Mouse (Mus musculus) 3T3-L1 (cell line): ENCODE results near the gene Mllt6.
"Not testable (repeated sequence)": the region's sequence is repeated elsewhere in the genome, so short reads cannot be mapped to it uniquely, and the experiment has no call there.

Experiments used
- DNase-seq: peaks from one replicate; pipeline ENCODE4 v3.0.0-alpha.2; 2015; ENCODE audit warnings: low read depth, low spot score

Gene Mllt6

DNA sequence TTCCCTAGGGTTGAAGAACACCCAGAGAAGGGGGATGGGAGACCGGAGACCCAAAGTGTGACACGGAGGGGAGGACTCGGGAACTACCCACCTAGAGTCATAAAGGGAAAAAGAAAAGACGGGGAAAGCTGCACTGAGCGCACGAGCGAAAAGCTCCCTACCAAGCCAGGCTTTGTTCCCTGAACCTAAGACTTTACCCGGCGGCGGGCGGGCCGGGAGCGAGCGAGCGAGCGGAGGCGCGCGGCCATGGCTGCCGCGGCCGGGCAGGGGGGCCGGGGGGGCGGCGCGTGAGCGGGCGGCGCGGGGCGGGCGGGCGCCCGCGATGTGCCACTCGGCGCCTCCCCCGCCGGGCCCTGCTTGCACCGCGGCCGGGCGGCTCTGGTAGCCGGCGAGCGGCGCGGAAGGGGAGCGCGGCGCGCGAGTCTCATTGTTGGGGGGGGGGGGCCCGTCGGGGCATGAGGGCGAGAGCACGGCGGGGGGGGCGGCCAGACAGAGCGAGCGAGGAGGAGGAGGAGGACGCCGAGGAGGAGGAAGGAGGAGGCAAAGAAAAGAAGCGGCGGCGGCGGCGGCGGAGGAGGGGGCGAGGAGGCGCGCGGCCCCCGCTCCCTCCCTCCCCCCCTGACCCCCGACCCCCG lies at the start of gene Mllt6:
Gene Mllt6, plus strand, starts transcription at position 522 of the 635 bp plus-strand sequence.
- peak; percentile 77 for DNase-seq

DNA sequence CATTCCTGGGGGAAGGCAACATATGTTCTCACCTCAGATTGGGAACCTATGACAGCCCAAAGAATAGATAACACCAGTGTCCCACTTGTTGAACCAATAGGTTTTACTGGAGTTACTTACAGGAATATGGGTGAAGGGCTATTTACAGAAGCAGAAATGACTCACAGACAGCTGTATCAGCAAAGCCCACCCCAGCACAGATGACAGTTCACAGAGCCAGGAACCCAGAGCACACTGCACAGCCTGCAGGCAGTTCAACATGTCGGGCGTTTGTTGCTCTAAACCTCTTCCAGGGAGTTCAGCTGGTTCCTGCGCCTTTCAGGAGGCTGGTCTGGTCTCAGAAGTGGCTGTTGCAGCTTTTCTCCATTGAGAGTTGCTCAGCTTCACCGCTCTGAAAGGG lies 47.9 kb upstream of the Mllt6 start:
- DNase-seq = no peak

DNA sequence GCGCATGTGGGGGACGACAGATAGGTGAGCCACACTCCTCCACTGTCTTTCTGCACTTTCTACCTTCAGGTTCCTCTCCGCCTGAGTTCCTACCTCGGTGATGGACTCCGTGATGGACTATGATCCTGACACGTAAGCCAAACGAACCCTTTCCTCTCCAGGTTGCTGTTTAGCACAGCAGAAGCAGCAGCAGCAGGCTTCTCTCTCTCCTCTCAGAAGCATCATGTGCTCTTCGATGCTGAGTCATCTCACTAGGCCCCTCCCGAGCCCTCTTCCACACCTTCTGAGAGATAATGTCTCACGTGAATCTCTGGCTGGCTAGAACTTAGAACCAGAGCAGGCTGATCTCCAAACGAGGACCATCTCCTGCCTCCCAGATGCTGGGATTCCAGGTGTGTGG lies 44.8 kb upstream of the Mllt6 start:
- DNase-seq = peak; percentile 17

DNA sequence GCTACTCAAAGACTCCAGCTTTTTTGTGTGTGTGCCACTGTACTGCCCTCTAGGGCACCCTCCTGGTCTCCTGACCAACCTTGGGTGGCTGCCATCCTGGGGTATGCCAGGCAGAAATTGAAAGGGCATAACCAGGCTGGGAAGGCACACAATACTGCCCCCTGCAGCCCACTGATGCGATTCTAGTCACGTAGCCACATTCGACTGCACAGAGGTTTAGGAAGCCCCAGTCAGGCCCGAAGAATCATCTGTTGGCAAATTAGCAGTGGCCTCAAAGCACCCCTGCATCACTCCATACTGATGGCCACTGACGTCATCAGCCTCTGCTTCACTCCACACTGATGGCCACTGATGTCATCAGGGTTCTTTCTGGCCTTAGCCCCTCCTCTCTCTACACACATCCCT lies 43.8 kb upstream of the Mllt6 start:
- DNase-seq = peak; percentile 43

DNA sequence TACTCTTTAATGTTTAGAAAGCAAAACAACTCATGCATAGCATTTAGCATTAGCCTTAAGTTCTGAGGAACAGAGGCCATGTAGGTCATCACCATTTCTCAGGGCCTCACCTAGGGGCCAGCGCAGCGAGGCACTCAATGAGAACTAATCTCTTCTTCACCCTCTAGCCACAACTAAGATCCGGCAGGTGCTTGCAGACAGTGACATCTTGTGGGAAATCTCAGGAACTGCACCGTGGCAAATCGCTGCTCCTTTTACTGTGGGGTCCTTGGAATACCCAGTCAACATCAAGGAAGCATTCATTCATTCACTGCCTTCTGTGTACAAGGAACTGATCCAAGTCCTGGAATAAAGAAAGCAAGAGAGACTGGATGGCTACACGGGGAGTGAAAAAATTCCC lies 40.8 kb upstream of the Mllt6 start:
- DNase-seq = peak; percentile 79

DNA sequence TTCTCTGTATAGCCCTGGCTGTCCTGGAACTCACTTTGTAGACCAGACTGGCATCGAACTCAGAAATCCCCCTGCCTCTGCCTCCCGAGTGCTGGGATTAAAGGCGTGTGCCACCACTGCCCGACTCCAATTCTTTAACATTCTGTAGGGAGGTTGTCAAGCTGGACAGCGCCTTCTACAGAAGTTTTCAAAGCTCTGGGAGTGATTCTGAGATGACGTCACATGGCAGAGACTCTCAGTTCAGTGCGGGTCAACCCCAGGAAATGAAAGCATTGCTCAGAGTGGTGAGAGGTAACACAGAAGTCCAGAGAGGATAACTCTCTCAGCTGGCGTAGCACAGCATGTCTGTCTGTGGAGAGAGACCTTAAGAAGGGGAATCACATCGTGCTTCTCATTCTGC lies 40.0 kb upstream of the Mllt6 start:
- peak; percentile 74 for DNase-seq

DNA sequence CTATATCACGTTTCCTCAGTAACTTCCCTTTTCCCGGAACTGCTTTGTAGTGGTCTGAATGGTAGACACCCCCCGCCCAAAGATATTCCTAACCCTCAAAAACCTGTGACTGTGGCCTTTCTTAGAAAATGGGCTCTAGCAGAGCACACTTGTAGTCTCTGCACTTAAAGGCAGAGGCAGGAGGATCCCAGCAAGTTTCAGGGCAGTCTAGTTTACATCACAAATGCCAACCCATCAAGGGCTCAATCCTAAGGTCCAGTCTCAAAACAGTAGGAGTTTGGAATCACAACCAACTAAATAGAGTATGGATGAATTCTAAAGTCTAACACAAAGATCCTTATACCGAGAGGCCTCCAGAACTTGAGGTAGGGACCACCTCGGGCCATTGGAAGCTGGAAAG lies 37.7 kb upstream of the Mllt6 start:
- DNase-seq = no peak

DNA sequence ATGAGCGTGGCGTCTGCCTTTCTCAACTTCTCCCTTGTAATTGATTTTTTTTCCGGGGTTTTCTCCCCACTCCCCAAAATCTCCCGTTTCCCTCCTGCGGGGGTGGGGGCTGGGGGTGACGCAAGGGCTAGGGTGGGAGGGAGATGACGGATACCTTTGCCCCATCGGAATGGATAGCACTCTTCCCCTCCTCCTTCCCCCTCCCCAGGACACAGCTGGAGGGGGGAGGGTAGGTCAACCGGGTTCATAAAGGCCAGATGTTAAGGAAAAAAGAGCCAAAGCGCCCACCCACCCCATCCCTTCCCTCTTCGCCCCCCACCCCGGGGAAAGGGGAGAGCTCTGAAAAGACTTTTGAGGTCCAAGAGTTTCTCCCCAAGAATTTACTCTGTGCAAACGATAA lies 36.8 kb upstream of the Mllt6 start:
- DNase-seq = no peak

DNA sequence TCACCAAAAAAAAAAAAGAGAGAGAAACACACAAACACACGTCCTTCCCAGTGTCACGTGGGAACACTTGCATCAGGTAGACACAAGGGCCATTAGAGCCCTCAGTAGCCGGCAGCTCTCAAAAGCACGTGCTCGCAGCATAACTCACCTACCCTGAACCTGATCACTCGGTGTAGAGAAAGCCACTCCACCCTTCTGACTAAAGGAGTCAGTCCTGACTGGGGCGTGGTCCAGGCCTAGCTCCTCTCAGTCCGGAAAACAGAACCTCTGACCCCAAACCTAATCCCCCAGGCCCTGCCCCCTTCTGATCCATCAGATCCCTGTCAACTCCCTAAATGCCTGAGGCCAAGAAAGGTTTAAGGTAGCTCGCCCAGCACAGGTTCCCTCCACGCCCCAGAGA lies 36.4 kb upstream of the Mllt6 start:
- no peak for DNase-seq

DNA sequence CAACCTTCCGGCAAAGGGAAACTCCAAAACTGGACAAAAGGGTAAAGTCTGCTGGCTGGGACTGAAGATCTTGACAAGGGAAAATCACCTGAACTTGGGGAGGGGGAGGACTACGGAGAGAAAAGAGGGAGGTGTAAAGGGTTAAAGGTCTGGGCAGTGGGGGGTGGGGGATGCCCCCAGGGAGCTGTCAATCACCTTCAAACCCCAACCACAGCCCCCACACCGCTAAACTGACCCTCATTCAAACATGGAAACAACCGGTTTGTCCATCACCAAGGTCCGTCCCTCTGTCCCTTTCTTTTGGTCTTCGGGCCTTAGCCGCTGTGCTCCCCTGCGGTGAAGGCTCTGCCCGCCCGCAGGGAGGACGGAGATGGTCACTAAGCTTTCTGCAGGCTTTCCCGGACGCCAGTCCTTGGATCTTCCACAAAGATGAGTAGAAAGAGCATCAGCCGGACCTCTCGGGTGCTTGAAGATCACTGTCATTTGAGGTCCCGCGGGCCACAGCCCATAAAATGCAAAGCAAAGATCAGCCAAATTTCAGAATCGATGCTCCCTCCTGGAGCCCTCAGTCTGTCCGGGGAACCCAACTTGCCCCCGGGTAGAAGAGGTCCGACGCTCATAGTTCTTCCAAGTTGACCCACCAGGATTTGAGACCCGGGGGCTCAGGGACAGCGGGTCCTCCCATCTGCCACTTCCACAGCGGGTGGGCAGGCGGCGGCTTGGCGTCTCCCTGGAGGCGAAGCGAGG lies 35.5 kb upstream of the Mllt6 start:
- DNase-seq = no peak

DNA sequence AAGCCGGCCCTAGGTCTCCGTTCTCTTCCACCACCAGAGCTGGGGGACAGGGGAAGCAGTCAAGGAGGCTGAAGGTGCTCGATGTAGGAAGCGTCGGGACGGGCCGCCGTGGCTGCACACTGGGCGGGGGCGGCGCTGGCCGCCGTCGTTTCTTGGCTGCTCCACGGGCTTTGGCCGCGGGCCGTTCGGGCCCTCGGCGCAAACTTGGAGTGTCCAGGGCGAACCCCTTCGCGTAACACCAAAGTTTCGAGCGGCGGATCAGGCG lies 35.0 kb upstream of the Mllt6 start:
- DNase-seq = no peak

DNA sequence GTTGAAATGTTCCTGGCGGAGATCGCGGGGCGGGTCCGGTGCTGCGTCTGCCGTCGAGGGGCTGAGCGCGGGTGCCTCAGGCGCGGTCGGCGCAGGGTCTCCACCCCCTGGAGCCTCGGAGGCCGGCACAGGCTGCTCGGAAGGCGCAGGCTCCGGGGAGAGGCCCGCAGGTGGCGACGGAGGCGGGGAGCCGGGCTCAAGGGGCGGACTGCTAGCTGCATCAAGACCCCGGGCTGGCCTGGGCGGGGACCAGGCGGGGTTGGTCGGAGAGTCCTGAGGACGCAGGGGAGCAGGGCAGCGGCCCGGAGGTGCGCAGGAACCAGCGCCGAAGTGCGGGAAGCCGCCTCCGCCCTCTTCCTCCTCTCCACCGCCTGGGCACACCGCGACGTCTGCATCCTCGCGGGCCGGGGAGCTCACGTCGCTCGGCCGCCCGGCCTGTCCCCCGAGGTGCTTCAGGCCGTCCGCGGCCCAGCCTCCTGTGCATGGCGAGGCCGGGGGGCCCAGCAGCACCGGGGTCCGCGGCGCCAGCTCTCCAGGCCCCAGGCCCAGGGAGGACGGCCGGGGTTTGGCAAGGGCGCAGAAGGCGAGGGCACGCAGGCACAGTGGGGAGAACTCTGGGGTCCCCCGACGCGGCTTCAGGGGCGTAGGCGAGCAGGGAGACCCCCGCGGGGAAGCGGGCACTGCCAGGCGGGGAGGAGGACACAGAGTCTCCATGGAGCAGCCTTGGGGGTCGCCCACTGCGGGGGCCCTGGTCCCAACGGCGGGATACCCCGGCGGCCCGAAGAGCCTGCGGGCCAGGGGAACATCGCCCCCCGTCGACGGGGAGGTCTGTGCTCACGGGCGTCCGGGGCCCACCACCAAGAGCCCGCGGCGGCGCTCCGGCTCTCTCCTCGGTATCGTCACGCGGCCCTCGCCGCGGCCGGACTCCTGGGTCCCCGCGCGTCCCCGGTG lies 34.4 kb upstream of the Mllt6 start:
- DNase-seq = no peak

DNA sequence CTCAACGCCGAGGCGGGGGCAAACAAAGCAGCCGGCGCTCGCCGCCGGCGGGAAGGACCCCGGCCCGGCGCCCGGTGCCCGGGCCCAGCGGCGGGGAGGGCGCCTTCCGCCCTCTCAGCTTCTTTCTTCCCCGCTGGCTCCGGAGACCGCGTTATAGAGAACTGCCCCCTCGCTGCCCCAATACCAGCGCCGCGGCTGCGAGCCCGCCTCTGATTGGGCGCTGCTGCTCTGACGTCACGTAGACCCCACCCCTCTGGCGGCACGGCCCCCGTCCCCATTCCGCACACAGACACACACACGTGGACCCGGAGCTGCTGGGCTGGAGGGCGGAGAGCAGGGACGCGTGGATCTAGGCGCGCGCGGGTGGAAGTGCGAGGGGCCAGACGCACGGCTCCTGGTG lies 33.6 kb upstream of the Mllt6 start, which contains the start of gene Epop:
Gene Epop, minus strand, starts transcription at position 127 of the 400 bp plus-strand sequence.
- peak; percentile 25 for DNase-seq

DNA sequence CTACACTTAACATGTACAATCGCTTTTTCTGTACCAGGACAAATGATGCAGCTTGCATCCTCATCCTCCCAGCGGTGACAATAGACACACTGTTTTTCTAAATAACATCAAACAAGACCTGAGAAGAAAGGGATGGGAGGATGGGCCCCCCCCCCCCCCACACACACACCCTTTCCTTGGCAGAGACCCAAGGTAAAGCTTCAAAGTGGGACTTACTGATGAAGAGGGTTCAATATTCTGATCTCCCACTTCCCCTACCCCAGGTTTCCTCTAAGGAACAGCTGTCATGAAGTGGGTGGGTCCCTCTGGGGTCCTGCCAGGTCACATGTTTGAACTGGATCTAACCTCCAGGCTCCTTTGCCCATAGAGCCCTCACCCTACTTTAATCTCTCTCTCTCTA lies 32.2 kb upstream of the Mllt6 start:
- no peak for DNase-seq

DNA sequence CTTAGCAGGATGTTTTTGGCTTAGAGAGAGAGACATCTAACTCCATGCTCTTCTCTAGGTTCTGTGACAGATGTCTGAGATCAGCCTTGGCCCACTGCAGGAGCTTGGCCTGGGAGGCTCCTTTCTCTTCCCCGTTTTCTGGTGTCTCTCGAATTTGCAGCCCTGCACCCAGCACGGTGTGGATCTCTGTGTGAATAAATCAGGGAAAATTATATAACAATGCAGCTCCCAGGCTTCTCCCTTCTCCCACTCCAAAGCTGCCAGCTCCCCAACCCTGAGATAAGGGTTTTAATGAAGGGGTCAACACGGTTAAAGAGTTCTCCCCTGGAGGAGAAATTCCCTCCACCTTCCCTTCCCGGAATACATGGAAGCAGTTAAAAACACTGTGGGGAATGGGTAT lies 31.7 kb upstream of the Mllt6 start:
- DNase-seq = no peak

DNA sequence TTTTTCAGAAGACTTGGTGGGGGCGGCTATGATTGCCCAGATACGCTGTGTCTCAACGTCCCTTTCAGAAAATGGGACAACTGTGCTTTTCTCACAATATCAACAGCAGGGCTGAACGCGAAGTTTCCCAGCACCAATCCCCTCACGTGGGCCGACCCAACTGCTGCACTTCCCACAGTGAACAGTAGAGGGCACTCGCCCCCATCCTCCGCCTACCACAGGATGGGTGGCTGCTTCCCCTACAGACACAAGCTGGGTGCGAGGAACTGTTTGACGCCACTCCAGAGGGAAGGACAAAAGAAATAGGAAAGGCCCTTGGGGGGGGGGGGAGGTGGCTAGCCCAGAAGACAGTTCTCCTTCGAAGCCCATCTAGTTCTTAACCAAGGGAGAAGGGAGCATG lies 31.3 kb upstream of the Mllt6 start:
- DNase-seq = peak; percentile 66

DNA sequence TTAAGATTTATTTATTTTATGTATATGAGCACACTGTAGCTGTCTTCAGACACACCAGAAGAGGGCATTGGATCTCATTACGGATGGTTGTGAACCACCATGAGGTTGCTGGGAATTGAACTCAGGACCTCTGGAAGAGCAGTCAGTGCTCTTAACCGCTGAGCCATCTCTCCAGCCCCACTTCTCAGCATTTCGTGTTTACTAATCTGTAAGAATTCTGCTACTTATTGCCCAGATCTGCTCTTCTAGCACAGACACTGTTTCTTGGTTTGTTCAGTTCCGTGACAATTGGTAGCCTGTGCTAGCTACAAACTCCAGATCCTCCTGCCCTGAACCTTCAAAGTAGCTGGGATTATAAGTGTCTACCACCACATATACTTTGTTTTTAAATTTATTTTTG lies 30.8 kb upstream of the Mllt6 start:
- DNase-seq = not testable (repeated sequence)

DNA sequence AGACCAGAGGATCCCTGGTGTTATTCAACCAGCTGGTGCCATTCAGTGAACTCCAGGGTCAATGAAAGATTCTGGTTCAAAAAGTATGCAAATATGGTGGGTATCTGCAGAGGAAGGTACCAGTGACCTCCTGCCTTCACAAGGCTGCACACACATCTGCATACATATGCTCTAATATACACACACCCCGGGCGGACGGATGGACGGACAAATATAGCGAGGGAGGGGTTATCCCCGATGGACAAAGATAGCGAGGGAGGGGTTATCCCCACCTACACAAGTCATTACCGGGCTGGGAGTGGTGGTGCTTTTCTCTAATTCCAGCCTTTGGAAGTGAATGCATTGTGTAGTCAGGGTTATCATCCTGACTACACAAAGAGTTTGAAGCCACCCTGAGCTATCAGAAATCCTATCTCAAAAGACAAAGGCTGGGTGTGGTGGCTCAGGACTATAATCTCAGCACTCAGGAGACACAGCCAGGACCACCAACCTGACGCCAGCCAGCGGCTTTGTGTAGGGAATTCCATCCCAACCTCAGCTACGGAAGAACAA lies 27.7 kb upstream of the Mllt6 start:
- no peak for DNase-seq

DNA sequence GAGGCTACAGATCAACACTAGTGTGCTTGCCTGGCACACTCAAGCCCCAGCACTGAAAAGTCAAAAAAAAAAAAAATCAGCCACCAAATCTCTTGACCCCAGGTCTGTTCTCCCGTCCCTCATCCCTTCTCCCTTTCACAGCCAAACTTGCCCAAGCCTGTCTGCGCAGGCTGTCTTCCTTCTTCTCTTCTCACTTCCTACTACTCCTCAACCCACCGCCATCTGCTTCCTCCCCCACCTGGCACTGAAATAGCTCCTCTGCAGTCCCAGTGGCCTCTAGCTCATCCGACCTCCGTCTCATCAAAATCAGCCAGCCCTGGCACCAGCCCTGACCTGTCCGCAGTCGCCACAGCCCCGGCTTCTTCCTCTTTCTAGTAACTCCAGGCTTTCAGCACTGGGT lies 21.5 kb upstream of the Mllt6 start:
- no peak for DNase-seq

DNA sequence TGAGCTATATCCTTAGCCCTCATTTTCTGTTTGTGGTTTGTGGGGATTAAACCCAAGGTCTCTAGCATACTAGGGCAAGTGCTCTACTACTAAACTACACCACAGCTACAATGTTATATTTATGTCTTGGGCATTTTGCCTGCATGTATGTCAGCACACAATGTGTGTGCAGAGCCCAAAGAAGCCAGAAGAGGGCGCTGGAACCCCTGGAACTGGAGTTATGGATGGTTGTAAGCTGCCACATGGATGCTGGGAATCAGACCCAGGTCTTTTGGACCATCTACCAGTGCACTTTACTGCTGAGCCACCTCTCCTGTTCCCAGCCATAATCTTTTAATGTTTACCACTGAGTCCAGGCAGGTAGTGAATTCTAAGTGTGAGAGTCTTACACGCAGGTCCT lies 20.5 kb upstream of the Mllt6 start:
- no peak for DNase-seq

DNA sequence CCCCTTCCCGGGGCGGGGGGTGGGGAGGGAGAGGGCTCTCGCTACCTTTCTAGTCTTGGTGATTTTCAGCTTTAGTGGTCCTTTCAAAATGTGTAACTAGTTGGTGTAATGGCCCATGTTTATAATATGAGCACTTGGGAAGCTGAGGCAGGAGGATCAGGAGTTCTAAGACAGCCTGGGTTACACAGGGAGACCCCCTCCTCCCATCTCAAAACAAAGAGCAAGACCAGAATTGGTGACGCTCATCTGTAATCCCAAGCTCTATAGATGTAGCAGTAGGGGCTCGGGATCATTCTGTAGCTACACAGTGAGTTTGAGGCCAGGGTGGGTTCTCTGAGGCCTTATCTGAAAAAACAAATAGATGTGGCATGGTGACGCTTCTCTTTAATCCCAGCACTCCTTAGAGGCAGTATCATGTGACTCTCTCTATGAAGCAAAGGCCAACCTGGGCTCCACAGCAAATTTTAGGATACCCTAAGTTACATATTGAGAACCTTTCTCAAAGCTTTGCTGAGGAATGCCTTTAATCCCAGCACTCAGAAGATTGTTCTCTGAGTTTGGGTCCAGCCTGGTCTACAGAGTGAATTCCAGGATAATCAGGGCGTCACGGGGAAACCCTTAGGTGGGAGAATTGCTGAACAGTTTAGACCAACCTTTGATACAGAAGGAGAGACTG lies 19.7 kb upstream of the Mllt6 start:
- DNase-seq = no peak

DNA sequence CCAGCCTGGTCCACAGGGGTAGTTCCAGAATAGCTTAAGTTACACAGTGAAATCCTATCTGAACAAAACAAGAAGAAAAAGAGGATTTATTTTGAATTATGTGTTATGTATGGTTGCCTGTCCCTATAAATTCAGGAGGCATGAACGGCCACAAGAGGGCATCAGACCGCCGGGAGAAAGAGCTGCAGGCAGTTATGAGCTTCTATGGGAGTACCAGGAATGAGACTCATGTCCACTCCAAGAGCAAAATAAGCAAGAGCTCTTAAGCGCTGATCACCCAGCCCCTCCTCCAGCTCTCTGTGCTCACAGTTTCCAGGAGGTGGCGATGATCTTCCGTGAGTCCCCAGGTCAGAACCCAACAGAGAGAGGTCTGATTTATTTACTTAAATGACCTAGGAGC lies 18.4 kb upstream of the Mllt6 start:
- peak; percentile 84 for DNase-seq
